Mouse (Mus musculus): ENCODE data around the gene Pard3b. TPM values are rescaled to one million over a fixed set of nuclear protein-coding genes. Genes with fewer than 3 reads are reported as not detected.

Gene Pard3b
- polyA plus RNA-seq, 1 experiment = 0.42 TPM

DNA sequence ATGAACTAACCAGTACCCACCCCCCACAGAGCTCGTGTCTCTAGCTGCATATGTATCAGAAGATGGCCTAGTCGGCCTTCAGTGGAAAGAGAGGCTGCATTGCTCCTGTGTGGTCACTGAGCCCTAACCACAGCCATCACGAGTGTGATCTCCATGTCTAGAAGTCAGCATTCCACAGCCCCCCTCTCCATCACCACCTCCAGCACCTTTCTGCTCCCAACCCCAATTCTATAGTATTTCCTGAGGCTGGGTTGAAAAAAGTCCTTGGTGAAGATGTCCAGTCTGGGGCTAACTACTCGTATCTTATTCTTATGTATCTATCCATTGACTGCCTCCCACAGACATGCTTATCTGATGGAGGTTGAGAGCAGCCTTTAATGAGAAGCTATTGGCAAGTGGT lies 509.5 kb downstream of the Pard3b start:
- Histone ChIP-seq H3K9me3 (replicated peaks; ENCODE audit: control insufficient read depth, insufficient read depth, low read length, poor library complexity, severe bottlenecking) (no peaks in the 10 kb centered on the region), H3K27me3 (ENCODE audit: control insufficient read depth, insufficient read depth, low read length, poor library complexity, severe bottlenecking) (no peaks in the 10 kb centered on the region), H3K9ac (ENCODE audit: low read depth, poor library complexity, severe bottlenecking) (no peak overlapping the region), H3K36me3 (ENCODE audit: control insufficient read depth, insufficient read depth, low read length, poor library complexity, severe bottlenecking) (no peaks in the 10 kb centered on the region), H3K27ac (ENCODE audit: insufficient read depth, low read length) (no peak overlapping the region), H3K4me3 (ENCODE audit: low read depth, low read length) (no peak overlapping the region), H3K4me1 (ENCODE audit: control insufficient read depth, insufficient read depth, low read length) (no peaks in the 10 kb centered on the region)
- TF ChIP-seq CTCF (IDR thresholded peaks at IDR 0.05; ENCODE audit: low read depth, low read length) (no peak), POLR2A (IDR thresholded peaks at IDR 0.05; ENCODE audit: insufficient read depth, low read length) (no peak), EP300 (IDR thresholded peaks at IDR 0.05; ENCODE audit: insufficient read depth, low read depth, low read length) (no peak)

DNA sequence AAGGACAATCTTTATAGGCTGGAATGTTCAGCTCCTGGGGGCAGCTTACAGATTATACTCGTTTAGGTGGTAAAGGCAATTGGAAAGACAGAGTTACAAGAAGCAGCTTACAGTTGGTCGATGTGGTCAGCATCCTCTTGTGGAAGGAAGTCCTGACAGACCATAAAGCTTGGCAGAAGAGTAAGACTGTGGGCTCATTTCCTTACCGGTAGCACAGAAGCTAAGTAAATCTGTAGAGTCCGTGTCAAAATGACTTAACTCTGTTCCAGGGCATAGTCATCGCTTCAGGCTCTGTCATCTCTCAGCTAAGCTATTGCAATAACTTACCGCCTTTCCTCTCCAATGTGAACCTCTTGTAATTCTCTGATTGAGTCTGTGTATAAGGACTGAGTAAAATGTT lies 510.2 kb downstream of the Pard3b start:
- Histone ChIP-seq H3K4me1 (ENCODE audit: control insufficient read depth, insufficient read depth, low read length) (no peaks in the 10 kb centered on the region), H3K4me3 (ENCODE audit: low read depth, low read length) (no peak overlapping the region), H3K9ac (ENCODE audit: low read depth, poor library complexity, severe bottlenecking) (no peak overlapping the region), H3K36me3 (ENCODE audit: control insufficient read depth, insufficient read depth, low read length, poor library complexity, severe bottlenecking) (no peaks in the 10 kb centered on the region), H3K27ac (ENCODE audit: insufficient read depth, low read length) (no peak overlapping the region), H3K9me3 (replicated peaks; ENCODE audit: control insufficient read depth, insufficient read depth, low read length, poor library complexity, severe bottlenecking) (no peaks in the 10 kb centered on the region), H3K27me3 (ENCODE audit: control insufficient read depth, insufficient read depth, low read length, poor library complexity, severe bottlenecking) (no peaks in the 10 kb centered on the region)
- TF ChIP-seq EP300 (IDR thresholded peaks at IDR 0.05; ENCODE audit: insufficient read depth, low read depth, low read length) (no peak), POLR2A (IDR thresholded peaks at IDR 0.05; ENCODE audit: insufficient read depth, low read length) (no peak)

DNA sequence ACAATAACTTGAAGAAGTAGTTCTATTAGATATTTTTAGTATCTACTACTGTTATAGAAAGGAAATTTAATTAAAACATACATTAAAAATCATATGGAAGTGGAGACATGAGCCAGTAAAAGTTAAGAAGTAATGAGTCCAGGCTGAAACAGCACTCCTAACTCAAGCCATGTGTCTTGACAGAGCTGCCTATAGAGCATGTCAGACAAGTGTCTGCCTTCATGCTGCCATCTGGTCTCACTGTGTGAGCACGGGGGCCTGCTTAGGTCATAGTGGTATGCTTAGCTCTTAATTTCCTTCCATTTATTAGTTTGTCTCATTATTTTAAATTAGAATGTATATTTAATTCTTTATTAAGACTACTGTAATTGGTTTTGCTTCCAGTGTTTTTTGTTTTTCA lies 517.3 kb downstream of the Pard3b start:
- Histone ChIP-seq H3K36me3 (ENCODE audit: control insufficient read depth, insufficient read depth, low read length, poor library complexity, severe bottlenecking) (no peaks in the 10 kb centered on the region), H3K4me3 (ENCODE audit: low read depth, low read length) (no peak overlapping the region), H3K9me3 (replicated peaks; ENCODE audit: control insufficient read depth, insufficient read depth, low read length, poor library complexity, severe bottlenecking) (no peaks in the 10 kb centered on the region), H3K27me3 (ENCODE audit: control insufficient read depth, insufficient read depth, low read length, poor library complexity, severe bottlenecking) (no peaks in the 10 kb centered on the region), H3K27ac (ENCODE audit: insufficient read depth, low read length) (no peak overlapping the region), H3K9ac (ENCODE audit: low read depth, poor library complexity, severe bottlenecking) (no peak overlapping the region), H3K4me1 (ENCODE audit: control insufficient read depth, insufficient read depth, low read length) (no peaks in the 10 kb centered on the region)
- TF ChIP-seq CTCF (IDR thresholded peaks at IDR 0.05; ENCODE audit: low read depth, low read length) (no peak), POLR2A (IDR thresholded peaks at IDR 0.05; ENCODE audit: insufficient read depth, low read length) (no peak), EP300 (IDR thresholded peaks at IDR 0.05; ENCODE audit: insufficient read depth, low read depth, low read length) (no peak)

DNA sequence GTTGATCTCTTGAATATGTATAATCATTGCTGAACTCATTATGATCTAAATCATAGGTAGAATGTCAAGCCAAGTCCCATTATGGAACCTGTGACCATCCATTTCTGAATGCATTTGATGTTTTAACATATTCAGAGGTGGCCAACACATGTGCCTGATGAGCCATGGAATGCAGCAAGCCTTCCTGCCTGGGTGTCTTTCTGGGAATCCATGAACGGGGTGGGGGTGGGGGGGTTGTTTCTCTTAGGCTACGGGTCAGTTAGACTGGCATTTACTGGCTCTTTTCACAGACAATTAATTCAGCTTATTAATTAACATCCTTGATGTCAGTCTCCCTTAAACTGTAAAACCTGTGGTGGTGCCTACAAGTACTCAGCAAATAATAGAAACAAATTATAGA lies 521.0 kb downstream of the Pard3b start:
- no peak overlapping the region for H3K9ac ChIP-seq (ENCODE audit: low read depth, poor library complexity, severe bottlenecking)
- H3K4me3 ChIP-seq (ENCODE audit: low read depth, low read length) = no peak overlapping the region
- no peaks in the 10 kb centered on the region for H3K9me3 ChIP-seq (replicated peaks; ENCODE audit: control insufficient read depth, insufficient read depth, low read length, poor library complexity, severe bottlenecking)
- no peaks in the 10 kb centered on the region for H3K27me3 ChIP-seq (ENCODE audit: control insufficient read depth, insufficient read depth, low read length, poor library complexity, severe bottlenecking)
- H3K27ac ChIP-seq (ENCODE audit: insufficient read depth, low read length) = no peak overlapping the region
- TF ChIP-seq EP300 (IDR thresholded peaks at IDR 0.05; ENCODE audit: insufficient read depth, low read depth, low read length) = no peak
- no peak for TF ChIP-seq CTCF (IDR thresholded peaks at IDR 0.05; ENCODE audit: low read depth, low read length)
- no peak for TF ChIP-seq POLR2A (IDR thresholded peaks at IDR 0.05; ENCODE audit: insufficient read depth, low read length)
- no peaks in the 10 kb centered on the region for H3K4me1 ChIP-seq (ENCODE audit: control insufficient read depth, insufficient read depth, low read length)
- no peaks in the 10 kb centered on the region for H3K36me3 ChIP-seq (ENCODE audit: control insufficient read depth, insufficient read depth, low read length, poor library complexity, severe bottlenecking)

DNA sequence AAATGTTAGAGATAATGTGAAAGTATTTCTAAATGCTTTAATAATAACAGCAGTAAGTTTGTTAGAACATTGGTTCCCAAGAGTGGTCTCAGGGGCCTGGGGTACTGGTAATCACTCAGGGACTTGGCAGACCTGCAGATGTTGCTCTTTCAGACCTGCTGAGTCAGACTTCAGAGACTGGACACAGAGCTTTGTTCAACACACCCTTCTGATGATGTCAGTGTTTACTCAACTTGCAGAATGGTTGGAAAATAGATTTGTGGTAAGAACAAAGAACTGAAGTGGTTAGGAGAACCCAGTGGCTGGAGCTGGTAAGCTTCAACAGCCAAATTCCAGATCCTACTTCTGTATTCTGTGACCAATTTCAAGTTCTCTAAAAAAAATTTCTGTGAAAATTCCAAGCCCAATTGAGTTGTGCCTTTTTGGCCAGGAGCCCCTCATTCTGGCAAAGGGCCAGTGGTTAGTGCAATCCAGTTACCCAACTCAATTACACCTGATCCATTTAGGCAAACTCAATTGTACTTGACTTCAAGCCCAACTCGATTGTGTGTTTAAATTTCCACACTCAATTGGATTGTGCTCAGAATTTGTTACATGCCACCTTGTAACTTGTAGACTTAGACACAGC lies 536.5 kb downstream of the Pard3b start:
- Histone ChIP-seq H3K4me1 (ENCODE audit: control insufficient read depth, insufficient read depth, low read length) (no peaks in the 10 kb centered on the region), H3K9me3 (replicated peaks; ENCODE audit: control insufficient read depth, insufficient read depth, low read length, poor library complexity, severe bottlenecking) (no peaks in the 10 kb centered on the region), H3K27ac (ENCODE audit: insufficient read depth, low read length) (no peak overlapping the region), H3K4me3 (ENCODE audit: low read depth, low read length) (no peak overlapping the region), H3K36me3 (ENCODE audit: control insufficient read depth, insufficient read depth, low read length, poor library complexity, severe bottlenecking) (no peaks in the 10 kb centered on the region), H3K9ac (ENCODE audit: low read depth, poor library complexity, severe bottlenecking) (no peak overlapping the region), H3K27me3 (ENCODE audit: control insufficient read depth, insufficient read depth, low read length, poor library complexity, severe bottlenecking) (no peaks in the 10 kb centered on the region)
- TF ChIP-seq POLR2A (IDR thresholded peaks at IDR 0.05; ENCODE audit: insufficient read depth, low read length) (no peak), EP300 (IDR thresholded peaks at IDR 0.05; ENCODE audit: insufficient read depth, low read depth, low read length) (no peak), CTCF (IDR thresholded peaks at IDR 0.05; ENCODE audit: low read depth, low read length) (no peak)

DNA sequence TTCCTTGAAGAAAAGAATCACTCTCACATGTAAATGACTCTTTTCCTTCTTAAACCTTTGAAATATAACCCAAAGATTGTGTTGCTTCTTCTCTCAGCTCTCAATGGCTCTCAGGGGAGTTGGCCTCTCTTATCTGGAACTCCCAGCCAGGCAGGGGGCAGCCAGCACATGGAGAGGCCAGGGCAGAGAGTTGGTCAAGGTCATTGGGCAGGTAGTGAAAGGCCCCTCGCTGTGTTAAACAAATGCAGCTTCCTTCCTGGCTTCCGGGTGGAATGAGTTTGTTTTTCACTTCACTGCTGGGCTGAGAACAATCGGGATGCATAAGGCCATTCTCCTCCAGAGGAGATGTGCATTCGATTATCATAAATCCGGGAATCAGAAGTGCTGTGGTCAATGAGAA lies 543.0 kb downstream of the Pard3b start:
- no peaks in the 10 kb centered on the region for H3K9me3 ChIP-seq (replicated peaks; ENCODE audit: control insufficient read depth, insufficient read depth, low read length, poor library complexity, severe bottlenecking)
- H3K4me1 ChIP-seq (ENCODE audit: control insufficient read depth, insufficient read depth, low read length) = no peaks in the 10 kb centered on the region
- H3K9ac ChIP-seq (ENCODE audit: low read depth, poor library complexity, severe bottlenecking) = no peak overlapping the region
- H3K27me3 ChIP-seq (ENCODE audit: control insufficient read depth, insufficient read depth, low read length, poor library complexity, severe bottlenecking) = no peaks in the 10 kb centered on the region
- H3K36me3 ChIP-seq (ENCODE audit: control insufficient read depth, insufficient read depth, low read length, poor library complexity, severe bottlenecking) = no peaks in the 10 kb centered on the region
- TF ChIP-seq CTCF (IDR thresholded peaks at IDR 0.05; ENCODE audit: low read depth, low read length) (no peak), EP300 (IDR thresholded peaks at IDR 0.05; ENCODE audit: insufficient read depth, low read depth, low read length) (peak; percentile 99)
- peak overlapping the region; percentile 68 for H3K27ac ChIP-seq (ENCODE audit: insufficient read depth, low read length)
- no peak overlapping the region for H3K4me3 ChIP-seq (ENCODE audit: low read depth, low read length)

Measured in ES-Bruce4 (cell line).